Mouse (Mus musculus): ENCODE results near the gene Ffar4. TPM values are rescaled to one million over a fixed set of nuclear protein-coding genes. Genes with fewer than 3 reads are reported as not detected.

Ffar4 gene
- 0.35 and 0.59 TPM in 2 replicates for polyA plus RNA-seq (2015; fragmentation: Nextera tagmentation; extraction: Ambion mirVana)

GRCm38 (mm10) chr19:38096858-38097758 is at the start of gene Ffar4:
TSS of gene Ffar4 (plus strand) at chr19:38097071.

GRCm38 (mm10) chr19:38054720-38055192 is 42.1 kb upstream of the Ffar4 start, which contains the start of gene Cep55:
TSS of gene Cep55 (plus strand) at chr19:38055011.

GRCm38 (mm10) chr19:38125219-38125610 is 28.3 kb downstream of the Ffar4 start, which contains the start of gene Rbp4:
TSS of gene Rbp4 (minus strand) at chr19:38125281.

GRCm38 (mm10) chr19:38132481-38132880 is 35.6 kb downstream of the Ffar4 start, which contains the start of gene Pde6c:
TSS of gene Pde6c (plus strand) at chr19:38132781.

Other genes starting within 250 kb of the Ffar4 start
- 60.6 and 67.7 TPM in 2 replicates for gene Myof, start 53.5 kb upstream of the Ffar4 start, polyA plus RNA-seq (2015; fragmentation: Nextera tagmentation; extraction: Ambion mirVana)
- 5.4 and 10.7 TPM in 2 replicates for gene Cep55, start 42.1 kb upstream of the Ffar4 start, polyA plus RNA-seq (2015; fragmentation: Nextera tagmentation; extraction: Ambion mirVana)
- 77.1 and 81.8 TPM in 2 replicates for gene Rbp4, start 28.2 kb downstream of the Ffar4 start, polyA plus RNA-seq (2015; fragmentation: Nextera tagmentation; extraction: Ambion mirVana)
- gene Pde6c, start 35.7 kb downstream of the Ffar4 start, polyA plus RNA-seq (2015; fragmentation: Nextera tagmentation; extraction: Ambion mirVana), result not detected in 2 replicates
- gene Fra10ac1, start 127.1 kb downstream of the Ffar4 start, polyA plus RNA-seq (2015; fragmentation: Nextera tagmentation; extraction: Ambion mirVana), result 19.2 and 21.3 TPM in 2 replicates
- gene Lgi1, start 167.5 kb downstream of the Ffar4 start, polyA plus RNA-seq (2015; fragmentation: Nextera tagmentation; extraction: Ambion mirVana), result 0.20 and 0.34 TPM in 2 replicates

Measured in urinary bladder, postnatal 0 days (tissue).